Mouse (Mus musculus): ENCODE data around the gene Etv2. TPM values are rescaled to one million over a fixed set of nuclear protein-coding genes. Genes with fewer than 3 reads are reported as not detected.

The Etv2 gene
- polyA plus RNA-seq, 1 experiment = not detected

- no peak overlapping the region for H3K27ac ChIP-seq (ENCODE audit: insufficient read depth, low read length)
- no peak overlapping the region for H3K4me3 ChIP-seq (ENCODE audit: insufficient read depth, low read length)
- TF ChIP-seq POLR2A (IDR thresholded peaks at IDR 0.05; ENCODE audit: low read depth, low read length) = no peak
- no peak for TF ChIP-seq CTCF (IDR thresholded peaks at IDR 0.05; ENCODE audit: borderline replicate concordance, insufficient read depth, low read length)
- no peaks in the 10 kb centered on the region for H3K4me1 ChIP-seq (ENCODE audit: control insufficient read depth, insufficient read depth, low read length)
These were observed 20.4 kb downstream of the Etv2 start for GRCm38 (mm10) chr7:30615049-30615760.

- Histone ChIP-seq H3K4me1 (ENCODE audit: control insufficient read depth, insufficient read depth, low read length) (no peaks in the 10 kb centered on the region), H3K27ac (ENCODE audit: insufficient read depth, low read length) (no peak overlapping the region), H3K4me3 (ENCODE audit: insufficient read depth, low read length) (no peak overlapping the region)
- TF ChIP-seq CTCF (IDR thresholded peaks at IDR 0.05; ENCODE audit: borderline replicate concordance, insufficient read depth, low read length) (no peak), POLR2A (IDR thresholded peaks at IDR 0.05; ENCODE audit: low read depth, low read length) (no peak)
These were observed 21.2 kb downstream of the Etv2 start for GRCm38 (mm10) chr7:30614454-30614853.

GRCm38 (mm10) chr7:30613529-30614112, 22.0 kb downstream of the Etv2 start:
- no peak overlapping the region for H3K27ac ChIP-seq (ENCODE audit: insufficient read depth, low read length)
- no peaks in the 10 kb centered on the region for H3K4me1 ChIP-seq (ENCODE audit: control insufficient read depth, insufficient read depth, low read length)
- TF ChIP-seq POLR2A (IDR thresholded peaks at IDR 0.05; ENCODE audit: low read depth, low read length) (no peak), CTCF (IDR thresholded peaks at IDR 0.05; ENCODE audit: borderline replicate concordance, insufficient read depth, low read length) (peak; percentile 24; the same call in 1 of the 2 replicates)
- no peak overlapping the region for H3K4me3 ChIP-seq (ENCODE audit: insufficient read depth, low read length)

DNA sequence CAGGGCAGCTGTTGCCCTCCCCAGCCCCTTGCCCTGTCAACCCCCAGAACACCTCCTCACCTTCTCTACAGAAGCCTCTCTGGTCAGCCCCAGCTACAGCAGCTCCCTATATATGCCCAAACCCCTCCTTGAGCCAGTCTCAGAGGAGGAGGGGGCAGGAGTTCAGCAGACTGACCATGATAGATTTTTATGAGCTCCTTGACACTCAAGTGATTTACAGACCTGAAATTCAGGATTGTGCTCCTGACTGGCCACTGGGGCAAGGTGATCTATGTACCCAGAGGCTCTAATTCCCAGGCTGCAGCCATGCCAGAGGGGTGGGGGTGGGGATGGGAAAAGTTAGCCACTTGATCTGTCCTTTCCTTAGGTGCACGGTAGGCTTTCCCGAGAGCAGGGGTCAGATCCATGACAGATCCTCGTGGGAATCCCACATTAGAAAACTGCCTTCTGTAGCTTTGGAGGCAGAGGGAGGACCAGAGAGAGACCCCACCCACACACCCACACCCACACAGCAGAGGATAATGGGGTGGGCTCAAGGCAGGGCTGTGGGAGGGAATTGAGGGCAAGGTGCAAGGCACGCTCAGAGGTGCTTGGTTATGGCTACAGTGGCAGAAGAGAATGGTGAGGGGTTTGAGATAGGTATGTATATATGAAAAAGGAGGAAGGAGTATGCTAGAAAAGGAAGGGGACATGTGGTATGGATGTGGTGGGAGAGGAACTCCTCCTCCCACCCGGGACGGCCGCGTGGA, 22.8 kb downstream of the Etv2 start, which contains the start of gene Upk1a:
TSS of gene Upk1a (minus strand) at position 194 of the 749 bp plus-strand sequence.
- Histone ChIP-seq H3K4me1 (ENCODE audit: control insufficient read depth, insufficient read depth, low read length) (no peaks in the 10 kb centered on the region), H3K27ac (ENCODE audit: insufficient read depth, low read length) (no peak within 1 kb of the TSS), H3K4me3 (ENCODE audit: insufficient read depth, low read length) (no peak within 1 kb of the TSS)
- TF ChIP-seq POLR2A (IDR thresholded peaks at IDR 0.05; ENCODE audit: low read depth, low read length) = no peak
- TF ChIP-seq CTCF (IDR thresholded peaks at IDR 0.05; ENCODE audit: borderline replicate concordance, insufficient read depth, low read length) = no peak

DNA sequence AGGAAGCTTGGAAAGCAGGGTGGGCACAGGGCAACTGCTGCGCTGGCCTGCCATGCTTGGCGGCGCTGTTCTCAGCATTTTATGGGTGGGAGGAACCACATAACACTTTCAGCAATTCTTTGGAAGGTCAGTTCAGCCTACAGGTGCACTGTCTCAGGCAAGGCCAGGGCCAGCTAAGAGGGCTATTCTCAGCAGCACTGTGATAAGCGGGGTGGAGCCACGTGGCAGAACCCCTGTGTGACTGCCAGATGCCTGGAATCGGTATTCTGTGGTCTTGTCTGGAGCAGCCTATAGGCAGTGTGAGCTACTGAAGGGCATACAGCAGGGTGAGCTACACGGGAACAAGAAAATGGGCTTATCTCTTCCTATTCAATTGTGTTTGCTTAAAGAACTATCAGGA, 25.6 kb downstream of the Etv2 start:
- Histone ChIP-seq H3K4me1 (ENCODE audit: control insufficient read depth, insufficient read depth, low read length) (no peaks in the 10 kb centered on the region), H3K27ac (ENCODE audit: insufficient read depth, low read length) (no peak overlapping the region), H3K4me3 (ENCODE audit: insufficient read depth, low read length) (no peak overlapping the region)
- TF ChIP-seq CTCF (IDR thresholded peaks at IDR 0.05; ENCODE audit: borderline replicate concordance, insufficient read depth, low read length) = no peak
- TF ChIP-seq POLR2A (IDR thresholded peaks at IDR 0.05; ENCODE audit: low read depth, low read length) = no peak

DNA sequence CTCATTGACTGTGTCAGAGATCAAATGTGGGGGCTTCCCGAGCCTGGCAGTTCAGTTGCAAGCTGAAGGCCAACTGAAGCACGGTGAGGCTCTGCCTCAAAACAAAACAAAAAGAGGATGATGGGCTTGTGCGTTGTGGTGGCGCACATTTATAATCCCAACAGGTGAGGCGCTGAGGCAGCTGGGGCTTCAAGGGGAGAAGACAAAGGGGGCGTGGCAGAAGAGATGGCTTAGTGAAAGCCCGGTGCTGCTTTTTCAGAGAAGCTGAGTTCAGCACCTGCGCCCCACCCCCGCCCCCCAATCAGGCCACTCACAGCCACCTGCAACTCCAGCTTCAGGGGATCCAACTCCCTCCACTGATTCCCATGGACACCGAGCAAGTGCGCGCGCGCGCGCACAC, 27.2 kb downstream of the Etv2 start:
- no peak overlapping the region for H3K27ac ChIP-seq (ENCODE audit: insufficient read depth, low read length)
- H3K4me3 ChIP-seq (ENCODE audit: insufficient read depth, low read length) = no peak overlapping the region
- H3K4me1 ChIP-seq (ENCODE audit: control insufficient read depth, insufficient read depth, low read length) = no peaks in the 10 kb centered on the region
- TF ChIP-seq POLR2A (IDR thresholded peaks at IDR 0.05; ENCODE audit: low read depth, low read length) = no peak
- no peak for TF ChIP-seq CTCF (IDR thresholded peaks at IDR 0.05; ENCODE audit: borderline replicate concordance, insufficient read depth, low read length)

GRCm38 (mm10) chr7:30607706-30608309, 27.8 kb downstream of the Etv2 start:
- Histone ChIP-seq H3K4me3 (ENCODE audit: insufficient read depth, low read length) (no peak overlapping the region), H3K4me1 (ENCODE audit: control insufficient read depth, insufficient read depth, low read length) (no peaks in the 10 kb centered on the region), H3K27ac (ENCODE audit: insufficient read depth, low read length) (no peak overlapping the region)
- TF ChIP-seq POLR2A (IDR thresholded peaks at IDR 0.05; ENCODE audit: low read depth, low read length) (no peak), CTCF (IDR thresholded peaks at IDR 0.05; ENCODE audit: borderline replicate concordance, insufficient read depth, low read length) (peak; percentile 75)

DNA sequence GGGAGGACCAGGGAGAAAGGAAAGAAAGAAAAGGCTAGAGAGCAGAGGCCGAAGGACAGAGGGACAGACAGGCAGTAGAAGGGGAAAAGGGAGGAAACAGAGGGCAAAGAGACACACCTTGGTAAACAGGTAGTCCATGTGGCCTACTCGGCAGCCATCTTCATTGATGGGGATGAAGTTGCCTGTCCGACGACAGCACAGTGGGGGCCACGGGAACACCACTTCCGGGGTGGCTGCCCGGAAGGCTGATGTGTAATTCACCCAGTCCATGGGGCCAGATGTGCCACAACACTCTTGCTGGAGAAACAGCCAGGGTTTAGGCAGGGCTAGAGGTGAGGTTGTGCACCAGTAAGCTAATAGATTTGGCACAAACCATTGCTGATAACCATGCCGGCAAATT, 30.7 kb downstream of the Etv2 start:
- Histone ChIP-seq H3K4me1 (ENCODE audit: control insufficient read depth, insufficient read depth, low read length) (no peaks in the 10 kb centered on the region), H3K27ac (ENCODE audit: insufficient read depth, low read length) (no peak overlapping the region), H3K4me3 (ENCODE audit: insufficient read depth, low read length) (no peak overlapping the region)
- TF ChIP-seq CTCF (IDR thresholded peaks at IDR 0.05; ENCODE audit: borderline replicate concordance, insufficient read depth, low read length) (no peak), POLR2A (IDR thresholded peaks at IDR 0.05; ENCODE audit: low read depth, low read length) (no peak)

DNA sequence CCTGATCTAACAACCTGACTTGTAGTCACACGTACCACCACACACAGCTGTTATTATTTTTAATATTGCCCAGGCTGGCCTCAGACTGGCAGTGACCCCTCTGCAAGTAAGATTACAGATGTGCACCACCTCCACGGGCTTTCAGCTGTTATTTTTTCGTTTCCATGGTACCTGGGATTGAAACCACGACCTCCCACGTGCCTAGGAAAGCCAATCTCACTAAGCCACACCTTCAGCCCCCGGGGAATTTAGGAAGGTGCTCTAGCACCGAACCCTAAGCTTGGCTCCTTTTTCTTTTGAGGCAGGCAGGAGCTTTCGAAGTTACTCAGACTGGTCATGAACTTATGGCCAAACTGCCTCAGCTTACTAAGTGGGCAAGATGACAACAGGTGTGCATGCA, 31.2 kb downstream of the Etv2 start:
- Histone ChIP-seq H3K27ac (ENCODE audit: insufficient read depth, low read length) (no peak overlapping the region), H3K4me3 (ENCODE audit: insufficient read depth, low read length) (no peak overlapping the region), H3K4me1 (ENCODE audit: control insufficient read depth, insufficient read depth, low read length) (no peaks in the 10 kb centered on the region)
- no peak for TF ChIP-seq CTCF (IDR thresholded peaks at IDR 0.05; ENCODE audit: borderline replicate concordance, insufficient read depth, low read length)
- no peak for TF ChIP-seq POLR2A (IDR thresholded peaks at IDR 0.05; ENCODE audit: low read depth, low read length)
